Mouse (Mus musculus) erythroblast, embryonic 14.5 days (primary cell): Measurements from ENCODE around the gene Ass1.

Experiments used
- GATA1 ChIP-seq: IDR thresholded peaks from 2 replicates; pipeline ENCODE4 v1.6.1; 2012; ENCODE audit warnings: low read length, inconsistent platforms, mixed read lengths
- TAL1 ChIP-seq: IDR thresholded peaks from 3 replicates; pipeline ENCODE4 v1.6.1; 2012; ENCODE audit warnings: low read length, inconsistent platforms, mixed read lengths

- TF ChIP-seq GATA1: no peak
- TF ChIP-seq TAL1: no peak
These were observed 60.2 kb downstream of the Ass1 start for GRCm38 (mm10) chr2:31530201-31530600.
